Mouse (Mus musculus) spleen, adult 2 months (tissue): ENCODE data around the gene Sspo.

Experiments used
- CTCF ChIP-seq: fragments of 200-500 bp; IDR thresholded peaks from 2 replicates; pipeline ENCODE4 v1.5.1; 2011; ENCODE audit warnings: mild to moderate bottlenecking, inconsistent platforms; ENCODE audit not compliant: insufficient read depth, insufficient read length, insufficient replicate concordance; ENCODE audit errors: extremely low read depth
- POLR2A ChIP-seq: fragments of 200-500 bp; IDR thresholded peaks from 2 replicates; pipeline ENCODE4 v1.6.1; 2011; ENCODE audit warnings: low read depth, low read length, inconsistent platforms

DNA sequence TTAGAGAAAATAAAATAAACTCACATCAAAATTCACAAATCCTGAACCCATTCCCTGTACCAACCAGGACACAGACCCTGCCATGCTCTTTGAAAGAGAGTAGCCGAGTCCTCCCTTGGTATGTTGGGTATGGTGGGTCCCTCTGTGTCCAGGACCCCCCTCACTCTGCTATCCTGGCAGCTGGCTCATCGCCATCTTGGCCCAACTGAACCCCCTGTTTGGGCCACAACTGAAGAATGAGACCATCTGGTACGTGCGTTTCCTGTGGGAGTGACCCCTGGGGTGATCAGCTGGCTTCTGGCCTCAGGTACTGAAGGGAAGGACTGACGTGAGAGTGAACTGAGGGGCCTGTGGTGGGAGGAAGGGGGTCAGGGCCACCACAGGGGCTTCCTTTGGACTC is 91.8 kb downstream of the Sspo start:
- TF ChIP-seq CTCF (no peak), POLR2A (no peak)
